Mouse (Mus musculus): Measurements from ENCODE around the gene Tenm4. TPM values are rescaled to one million over a fixed set of nuclear protein-coding genes. Genes with fewer than 3 reads are reported as not detected.

Gene Tenm4
- polyA plus RNA-seq, 1 experiment from 2014 or later, result 48.9 TPM

DNA sequence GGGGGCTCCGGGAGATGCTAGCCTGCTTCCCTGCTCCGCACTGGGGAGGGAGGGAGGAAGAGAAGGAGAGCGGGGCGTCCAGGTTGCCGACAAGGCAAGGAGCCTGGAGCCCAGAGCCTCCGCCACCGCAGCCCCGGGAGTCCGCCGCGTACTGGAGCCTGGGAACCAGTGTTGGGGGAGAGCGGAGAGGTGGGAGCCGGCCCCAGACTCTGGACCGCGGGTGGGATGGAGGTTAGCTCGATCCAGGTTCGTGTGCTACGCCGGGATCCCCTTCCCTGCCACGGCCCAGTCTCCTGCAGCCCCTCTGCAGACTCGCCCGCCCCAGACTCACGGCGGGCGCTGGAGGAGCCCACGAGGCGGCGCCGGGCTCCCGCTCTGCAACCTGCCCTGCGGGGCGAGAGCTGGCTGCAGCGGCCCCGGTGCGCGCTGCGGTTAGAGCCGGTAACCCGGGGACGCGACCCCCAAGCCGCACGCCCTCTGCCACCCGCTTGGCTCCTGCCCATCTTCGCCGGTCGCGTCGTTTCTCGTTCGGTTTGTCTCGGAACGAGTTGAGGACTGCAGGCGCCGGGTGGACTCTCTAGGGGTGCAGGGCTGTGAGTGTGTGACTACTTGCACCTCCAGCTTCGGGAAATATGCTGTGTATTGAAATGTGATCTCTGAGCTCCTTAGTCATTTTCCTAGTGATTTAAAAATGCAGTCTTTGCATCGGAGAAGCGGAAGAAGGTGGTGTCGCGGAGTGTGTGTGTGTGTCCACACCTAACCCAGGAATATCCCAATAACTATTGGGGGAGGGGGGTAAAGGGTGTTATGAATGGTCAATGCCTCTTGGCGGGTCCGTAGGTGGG lies 39.7 kb downstream of the Tenm4 start:
- H3K27ac ChIP-seq (ENCODE audit: low read depth, low read length), result peak overlapping the region; percentile 98
- H3K4me3 ChIP-seq (ENCODE audit: low read depth, low read length), result peak overlapping the region; percentile 92
- H3K9me3 ChIP-seq (replicated peaks; ENCODE audit: control insufficient read depth, low read length), result no peaks in the 10 kb centered on the region
- under 1% methylated on average over 59 of the region's 62 CpGs for WGBS
- peaks cover 18% of the 10 kb centered on the region for H3K4me1 ChIP-seq (ENCODE audit: control insufficient read depth, insufficient read depth, low read length)
- H3K36me3 ChIP-seq (ENCODE audit: control insufficient read depth, insufficient read depth, low read length), result no peaks in the 10 kb centered on the region
- ATAC-seq, result peak; percentile 64
- 0 out of 2 replicates have a peak, but pooled peaks cover 3% of the 10 kb centered on the region for H3K27me3 ChIP-seq (replicated peaks; ENCODE audit: control insufficient read depth, insufficient read depth, low read length)
- peak overlapping the region; percentile 94 for H3K4me2 ChIP-seq (ENCODE audit: low read length)
- DNase-seq (ENCODE audit: low spot score), result peak; percentile 79
- H3K9ac ChIP-seq (ENCODE audit: low read length), result peak overlapping the region; percentile 99

DNA sequence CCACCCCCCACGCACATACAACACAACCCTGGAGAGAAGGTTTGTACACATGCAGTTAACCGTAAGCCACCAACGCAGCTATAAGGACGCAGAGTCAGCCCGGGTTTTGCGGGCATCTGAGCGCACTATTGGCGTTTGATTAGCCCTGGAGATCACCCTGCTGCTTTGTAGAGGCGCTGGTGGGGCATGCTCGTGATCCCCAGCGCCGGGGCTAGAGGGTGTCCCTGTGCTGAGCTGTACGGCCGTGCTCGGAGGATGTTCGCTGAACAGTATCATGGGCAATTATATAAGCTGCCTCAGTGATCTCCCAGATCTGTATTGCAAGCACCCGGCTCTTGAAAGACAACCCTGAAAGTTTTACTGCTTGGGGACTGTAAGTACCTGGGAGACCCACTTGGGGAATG lies 40.6 kb downstream of the Tenm4 start:
- H3K27me3 ChIP-seq (replicated peaks; ENCODE audit: control insufficient read depth, insufficient read depth, low read length), result 0 out of 2 replicates have a peak, but pooled peaks cover 3% of the 10 kb centered on the region
- 0% methylated on average over 17 of the region's 17 CpGs for WGBS
- no peak for ATAC-seq

GRCm38 (mm10) chr7:96212224-96212591 lies 41.2 kb downstream of the Tenm4 start:
- H3K27ac ChIP-seq (ENCODE audit: low read depth, low read length), result peak overlapping the region; percentile 98
- no peaks in the 10 kb centered on the region for H3K36me3 ChIP-seq (ENCODE audit: control insufficient read depth, insufficient read depth, low read length)
- peak overlapping the region; percentile 92 for H3K4me3 ChIP-seq (ENCODE audit: low read depth, low read length)
- H3K9me3 ChIP-seq (replicated peaks; ENCODE audit: control insufficient read depth, low read length), result no peaks in the 10 kb centered on the region
- H3K27me3 ChIP-seq (replicated peaks; ENCODE audit: control insufficient read depth, insufficient read depth, low read length), result 0 out of 2 replicates have a peak, but pooled peaks cover 3% of the 10 kb centered on the region
- peaks cover 18% of the 10 kb centered on the region for H3K4me1 ChIP-seq (ENCODE audit: control insufficient read depth, insufficient read depth, low read length)
- ATAC-seq (no peak), DNase-seq (ENCODE audit: low spot score) (no peak)
- 1% methylated on average over 9 of the region's 9 CpGs for WGBS
- peak overlapping the region; percentile 94 for H3K4me2 ChIP-seq (ENCODE audit: low read length)
- peak overlapping the region; percentile 99 for H3K9ac ChIP-seq (ENCODE audit: low read length)

More for the DNA sequence above, 40.6 kb downstream of the Tenm4 start:
- Histone ChIP-seq H3K36me3 (ENCODE audit: control insufficient read depth, insufficient read depth, low read length) (no peaks in the 10 kb centered on the region), H3K4me2 (ENCODE audit: low read length) (peak overlapping the region; percentile 94), H3K4me1 (ENCODE audit: control insufficient read depth, insufficient read depth, low read length) (peaks cover 18% of the 10 kb centered on the region), H3K4me3 (ENCODE audit: low read depth, low read length) (peak overlapping the region; percentile 92), H3K9me3 (replicated peaks; ENCODE audit: control insufficient read depth, low read length) (no peaks in the 10 kb centered on the region), H3K9ac (ENCODE audit: low read length) (peak overlapping the region; percentile 99), H3K27ac (ENCODE audit: low read depth, low read length) (peak overlapping the region; percentile 98)
- peak; percentile 54 for DNase-seq (ENCODE audit: low spot score)

GRCm38 (mm10) chr7:96212592-96213541 lies 41.8 kb downstream of the Tenm4 start:
- Histone ChIP-seq H3K27ac (ENCODE audit: low read depth, low read length) (peak overlapping the region; percentile 98), H3K4me2 (ENCODE audit: low read length) (peak overlapping the region; percentile 94), H3K9me3 (replicated peaks; ENCODE audit: control insufficient read depth, low read length) (no peaks in the 10 kb centered on the region), H3K4me3 (ENCODE audit: low read depth, low read length) (peak overlapping the region; percentile 92), H3K27me3 (replicated peaks; ENCODE audit: control insufficient read depth, insufficient read depth, low read length) (0 out of 2 replicates have a peak, but pooled peaks cover 3% of the 10 kb centered on the region), H3K4me1 (ENCODE audit: control insufficient read depth, insufficient read depth, low read length) (peaks cover 18% of the 10 kb centered on the region), H3K36me3 (ENCODE audit: control insufficient read depth, insufficient read depth, low read length) (no peaks in the 10 kb centered on the region), H3K9ac (ENCODE audit: low read length) (peak overlapping the region; percentile 99)
- peak; percentile 79 for DNase-seq (ENCODE audit: low spot score)
- ATAC-seq, result peak; percentile 42
- WGBS, result under 1% methylated on average over 48 of the region's 48 CpGs

GRCm38 (mm10) chr7:96213741-96214140 lies 42.7 kb downstream of the Tenm4 start:
- H3K36me3 ChIP-seq (ENCODE audit: control insufficient read depth, insufficient read depth, low read length), result no peaks in the 10 kb centered on the region
- H3K4me3 ChIP-seq (ENCODE audit: low read depth, low read length), result peak overlapping the region; percentile 92
- no peaks in the 10 kb centered on the region for H3K9me3 ChIP-seq (replicated peaks; ENCODE audit: control insufficient read depth, low read length)
- H3K27ac ChIP-seq (ENCODE audit: low read depth, low read length), result peak overlapping the region; percentile 98
- H3K4me2 ChIP-seq (ENCODE audit: low read length), result peak overlapping the region; percentile 94
- peak overlapping the region; percentile 99 for H3K9ac ChIP-seq (ENCODE audit: low read length)
- ATAC-seq (no peak), DNase-seq (ENCODE audit: low spot score) (no peak)
- peaks cover 20% of the 10 kb centered on the region for H3K4me1 ChIP-seq (ENCODE audit: control insufficient read depth, insufficient read depth, low read length)
- 0 out of 2 replicates have a peak, but pooled peaks cover 3% of the 10 kb centered on the region for H3K27me3 ChIP-seq (replicated peaks; ENCODE audit: control insufficient read depth, insufficient read depth, low read length)
- WGBS, result 5% methylated on average over 9 of the region's 10 CpGs

- 29% methylated on average over 2 of the region's 2 CpGs for WGBS
- H3K27ac ChIP-seq (ENCODE audit: low read depth, low read length), result peak overlapping the region; percentile 21; the same call in 1 of the 2 replicates
These were observed 43.8 kb downstream of the Tenm4 start for GRCm38 (mm10) chr7:96214876-96215275.

DNA sequence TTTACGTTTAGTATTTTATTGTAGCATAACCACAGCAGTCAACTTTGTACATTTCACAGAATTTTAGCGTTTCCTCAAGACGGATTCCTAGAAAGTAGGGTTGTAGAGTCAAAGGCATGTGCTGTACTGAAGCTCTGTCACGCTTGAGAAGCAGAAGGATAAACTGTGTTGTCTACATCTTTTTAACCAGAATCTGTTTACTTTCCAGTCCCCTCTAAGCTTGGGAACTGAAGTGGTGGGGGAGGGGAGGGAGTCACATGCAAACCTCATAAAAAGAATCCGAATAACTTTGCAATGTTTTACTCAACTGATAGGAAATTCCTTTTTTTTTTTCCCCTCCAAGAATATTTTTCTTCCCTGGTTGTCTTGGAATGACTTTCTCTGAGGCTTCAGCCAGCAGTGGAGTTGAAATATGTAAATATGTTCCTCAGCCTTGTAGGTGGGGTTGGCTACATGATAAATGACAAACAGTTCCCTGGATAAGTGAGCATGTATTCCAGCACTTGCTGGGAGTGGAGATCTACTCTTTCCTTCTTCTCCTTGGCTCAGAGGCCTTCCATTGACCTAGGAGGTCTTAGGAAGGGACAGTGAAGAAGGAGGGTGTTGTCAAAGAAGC lies 45.0 kb downstream of the Tenm4 start:
- DNase-seq (ENCODE audit: low spot score) (no peak), ATAC-seq (no peak)
- WGBS, result 84% methylated on average over 5 of the region's 5 CpGs
- Histone ChIP-seq H3K4me3 (ENCODE audit: low read depth, low read length) (no peak overlapping the region), H3K27ac (ENCODE audit: low read depth, low read length) (no peak overlapping the region), H3K4me2 (ENCODE audit: low read length) (no peak overlapping the region), H3K9ac (ENCODE audit: low read length) (no peak overlapping the region), H3K9me3 (replicated peaks; ENCODE audit: control insufficient read depth, low read length) (no peaks in the 10 kb centered on the region), H3K4me1 (ENCODE audit: control insufficient read depth, insufficient read depth, low read length) (peaks cover 17% of the 10 kb centered on the region), H3K36me3 (ENCODE audit: control insufficient read depth, insufficient read depth, low read length) (no peaks in the 10 kb centered on the region), H3K27me3 (replicated peaks; ENCODE audit: control insufficient read depth, insufficient read depth, low read length) (no peaks in the 10 kb centered on the region)

More at GRCm38 (mm10) chr7:96214876-96215275, 43.8 kb downstream of the Tenm4 start:
- H3K27me3 ChIP-seq (replicated peaks; ENCODE audit: control insufficient read depth, insufficient read depth, low read length), result no peaks in the 10 kb centered on the region
- ATAC-seq, result no peak
- no peaks in the 10 kb centered on the region for H3K9me3 ChIP-seq (replicated peaks; ENCODE audit: control insufficient read depth, low read length)
- peak overlapping the region; percentile 94 for H3K4me2 ChIP-seq (ENCODE audit: low read length)
- DNase-seq (ENCODE audit: low spot score), result peak; percentile 39
- no peak overlapping the region for H3K4me3 ChIP-seq (ENCODE audit: low read depth, low read length)
- H3K36me3 ChIP-seq (ENCODE audit: control insufficient read depth, insufficient read depth, low read length), result no peaks in the 10 kb centered on the region
- peak overlapping the region; percentile 99; the same call in 1 of the 2 replicates for H3K9ac ChIP-seq (ENCODE audit: low read length)
- H3K4me1 ChIP-seq (ENCODE audit: control insufficient read depth, insufficient read depth, low read length), result peaks cover 17% of the 10 kb centered on the region

- 66% methylated on average over 2 of the region's 2 CpGs for WGBS
- H3K4me1 ChIP-seq (ENCODE audit: control insufficient read depth, insufficient read depth, low read length), result peaks cover 13% of the 10 kb centered on the region
- no peak for ATAC-seq
These were observed 48.3 kb downstream of the Tenm4 start for GRCm38 (mm10) chr7:96219386-96219785.

More at GRCm38 (mm10) chr7:96219386-96219785, 48.3 kb downstream of the Tenm4 start:
- DNase-seq (ENCODE audit: low spot score), result no peak
- H3K27me3 ChIP-seq (replicated peaks; ENCODE audit: control insufficient read depth, insufficient read depth, low read length), result no peaks in the 10 kb centered on the region
- no peak overlapping the region for H3K4me2 ChIP-seq (ENCODE audit: low read length)
- H3K4me3 ChIP-seq (ENCODE audit: low read depth, low read length), result no peak overlapping the region
- H3K36me3 ChIP-seq (ENCODE audit: control insufficient read depth, insufficient read depth, low read length), result no peaks in the 10 kb centered on the region
- H3K9ac ChIP-seq (ENCODE audit: low read length), result no peak overlapping the region
- no peaks in the 10 kb centered on the region for H3K9me3 ChIP-seq (replicated peaks; ENCODE audit: control insufficient read depth, low read length)
- H3K27ac ChIP-seq (ENCODE audit: low read depth, low read length), result no peak overlapping the region
